Mouse (Mus musculus) lung, postnatal 0 days (tissue): ENCODE results near the gene Gli3.

Experiments used
- CTCF ChIP-seq: IDR thresholded peaks from 2 replicates; pipeline ENCODE4 v1.5.1; 2016; ENCODE audit warnings: antibody characterized with exemption, mild to moderate bottlenecking
- EP300 ChIP-seq: IDR thresholded peaks from 2 replicates; pipeline ENCODE4 v1.6.1; 2016; ENCODE audit warnings: antibody characterized with exemption, mild to moderate bottlenecking, control low read depth

- TF ChIP-seq CTCF (no peak), EP300 (no peak)
These were observed 89.0 kb downstream of the Gli3 start for GRCm38 (mm10) chr13:15552009-15552408.
